Mouse (Mus musculus) intestine, postnatal 0 days (tissue): Measurements from ENCODE around the gene Tstd1. TPM values are rescaled to one million over a fixed set of nuclear protein-coding genes. Genes with fewer than 3 reads are reported as not detected.

ENCODE experiments used
- ATAC-seq: fragments of 200-750 bp; cut with Nextera tagmentation; 2 replicates; pipeline ENCODE4 v1.8.0; 2017; ENCODE audit warnings: mild to moderate bottlenecking, moderate TSS enrichment, moderate library complexity
- H3K27ac ChIP-seq: fragments of 300-500 bp; sonication (generic); 2 replicates; pipeline ENCODE4 v1.5.1; 2014; ENCODE audit warnings: mild to moderate bottlenecking, low read depth, low read length, moderate library complexity
- H3K27me3 ChIP-seq: fragments of 300-500 bp; sonication (generic); replicated peaks from 2 replicates; pipeline ENCODE4 v1.6.1; 2014; ENCODE audit warnings: low read length, mixed read lengths; ENCODE audit not compliant: control insufficient read depth, insufficient read depth
- H3K36me3 ChIP-seq: fragments of 300-500 bp; sonication (generic); 2 replicates; pipeline ENCODE4 v1.6.1; 2014; ENCODE audit warnings: mild to moderate bottlenecking, moderate library complexity; ENCODE audit not compliant: control insufficient read depth, insufficient read depth
- H3K4me1 ChIP-seq: fragments of 300-500 bp; sonication (generic); replicated peaks from 2 replicates; pipeline ENCODE4 v1.6.1; 2014; ENCODE audit warnings: antibody characterized with exemption, low read length, mixed read lengths; ENCODE audit not compliant: control insufficient read depth, insufficient read depth
- H3K4me2 ChIP-seq: fragments of 300-500 bp; sonication (generic); replicated peaks from 2 replicates; pipeline ENCODE4 v1.6.1; 2014; ENCODE audit warnings: low read depth, mild to moderate bottlenecking, moderate library complexity
- H3K4me3 ChIP-seq: fragments of 300-500 bp; sonication (generic); 2 replicates; pipeline ENCODE4 v1.5.1; 2014; ENCODE audit warnings: low read depth, low read length
- H3K9ac ChIP-seq: fragments of 300-500 bp; sonication (generic); 2 replicates; pipeline ENCODE4 v1.6.1; 2014; ENCODE audit warnings: mild to moderate bottlenecking, low read depth, low read length
- H3K9me3 ChIP-seq: fragments of 300-500 bp; sonication (generic); 2 replicates; pipeline ENCODE4 v1.6.1; 2016; ENCODE audit warnings: mixed run types; ENCODE audit not compliant: control insufficient read depth
- CTCF ChIP-seq: sonication (generic); IDR thresholded peaks from 2 replicates; pipeline ENCODE4 v1.5.1; 2016; ENCODE audit warnings: low read depth, mild to moderate bottlenecking, control low read depth, antibody characterized with exemption, moderate library complexity
- WGBS: fragments of 180-500 bp; shearing (Covaris S2); extraction: QIAGEN DNeasy Blood & Tissue Kit; methylation state at CpG from one replicate; pipeline ENCODE4 v1.1.7; 2014; 5-methylcytosine and 5-hydroxymethylcytosine counted together
- polyA plus RNA-seq: library from polyadenylated mRNA; unstranded; fragments of >200 nt; fragmentation: Nextera tagmentation; extraction: Ambion mirVana; gene quantifications from 2 replicates; pipeline ENCODE4 v1.2.1, GENCODE M21; 2015

The Tstd1 gene
- polyA plus RNA-seq, 1 experiment from 2014 or later = 1.7 TPM

- H3K9ac ChIP-seq = no peak overlapping the region
- H3K27ac ChIP-seq = no peak overlapping the region
Measured at GRCm38 (mm10) chr1:171424638-171425037, 6.0 kb downstream of the Tstd1 start.

GRCm38 (mm10) chr1:171425126-171425525, 6.5 kb downstream of the Tstd1 start:
- ATAC-seq = peak; percentile 58
- H3K27me3 ChIP-seq = no peaks in the 10 kb centered on the region
- H3K36me3 ChIP-seq = peaks cover 8% of the 10 kb centered on the region; the same call in 1 of the 2 replicates
- 27% methylated on average over 4 of the region's 4 CpGs for WGBS
- H3K9me3 ChIP-seq = no peaks in the 10 kb centered on the region
- no peak overlapping the region for H3K4me3 ChIP-seq
- no peak overlapping the region for H3K9ac ChIP-seq
- TF ChIP-seq CTCF = no peak
- H3K4me1 ChIP-seq = no peaks in the 10 kb centered on the region
- H3K27ac ChIP-seq = no peak overlapping the region
- H3K4me2 ChIP-seq = peak overlapping the region; percentile 35; the same call in 1 of the 2 replicates

More at GRCm38 (mm10) chr1:171424638-171425037, 6.0 kb downstream of the Tstd1 start:
- H3K27me3 ChIP-seq = no peaks in the 10 kb centered on the region
- no peaks in the 10 kb centered on the region for H3K9me3 ChIP-seq
- no peak for TF ChIP-seq CTCF
- peak overlapping the region; percentile 35; the same call in 1 of the 2 replicates for H3K4me2 ChIP-seq
- peak; percentile 59; the same call in 1 of the 2 replicates for ATAC-seq
- no peaks in the 10 kb centered on the region for H3K4me1 ChIP-seq
- peaks cover 11% of the 10 kb centered on the region for H3K36me3 ChIP-seq
- H3K4me3 ChIP-seq = no peak overlapping the region
- 27% methylated on average over 5 of the region's 5 CpGs for WGBS

GRCm38 (mm10) chr1:171432158-171432557, 13.5 kb downstream of the Tstd1 start:
- no peak overlapping the region for H3K4me2 ChIP-seq
- no peak for TF ChIP-seq CTCF
- no peak overlapping the region for H3K9ac ChIP-seq
- H3K9me3 ChIP-seq = no peaks in the 10 kb centered on the region
- ATAC-seq = no peak
- WGBS = 81% methylated on average over 5 of the region's 5 CpGs
- H3K4me3 ChIP-seq = no peak overlapping the region
- H3K27ac ChIP-seq = no peak overlapping the region
- H3K4me1 ChIP-seq = peaks cover 7% of the 10 kb centered on the region; the same call in 1 of the 2 replicates
- no peaks in the 10 kb centered on the region for H3K36me3 ChIP-seq
- no peaks in the 10 kb centered on the region for H3K27me3 ChIP-seq

- Histone ChIP-seq H3K27ac (no peak overlapping the region), H3K4me2 (no peak overlapping the region), H3K36me3 (no peaks in the 10 kb centered on the region), H3K4me1 (peaks cover 17% of the 10 kb centered on the region), H3K4me3 (no peak overlapping the region), H3K9ac (no peak overlapping the region), H3K9me3 (no peaks in the 10 kb centered on the region), H3K27me3 (no peaks in the 10 kb centered on the region)
- no peak for ATAC-seq
- 16% methylated on average over 7 of the region's 7 CpGs for whole genome bisulfite sequencing
- TF ChIP-seq CTCF = no peak
Measured at GRCm38 (mm10) chr1:171435288-171435814, 16.7 kb downstream of the Tstd1 start.

- H3K27ac ChIP-seq = no peak overlapping the region
- H3K4me2 ChIP-seq = no peak overlapping the region
- no peak for TF ChIP-seq CTCF
- H3K36me3 ChIP-seq = no peaks in the 10 kb centered on the region
- H3K9me3 ChIP-seq = no peaks in the 10 kb centered on the region
- H3K9ac ChIP-seq = no peak overlapping the region
- no peak overlapping the region for H3K4me3 ChIP-seq
- no peaks in the 10 kb centered on the region for H3K27me3 ChIP-seq
- 23% methylated on average over 1 of the region's 1 CpGs for WGBS
- H3K4me1 ChIP-seq = peaks cover 19% of the 10 kb centered on the region
- ATAC-seq = no peak
Measured at GRCm38 (mm10) chr1:171435974-171436373, 17.3 kb downstream of the Tstd1 start.

GRCm38 (mm10) chr1:171437264-171438013, 18.8 kb downstream of the Tstd1 start, which contains the start of gene F11r:
TSS of gene F11r (plus strand) at chr1:171437535.
- peak within 1 kb of the TSS; percentile 57 for H3K9ac ChIP-seq
- WGBS = under 1% methylated on average over 45 of the region's 46 CpGs
- no peaks in the 10 kb centered on the region for H3K9me3 ChIP-seq
- peaks cover 26% of the 10 kb centered on the region for H3K4me1 ChIP-seq
- H3K27me3 ChIP-seq = no peaks in the 10 kb centered on the region
- peak within 1 kb of the TSS; percentile 70 for H3K4me2 ChIP-seq
- peak within 1 kb of the TSS; percentile 86 for H3K27ac ChIP-seq
- peak within 1 kb of the TSS; percentile 59 for H3K4me3 ChIP-seq
- peak; percentile 95 for ATAC-seq
- no peak; the same call in 1 of the 2 replicates for TF ChIP-seq CTCF
- H3K36me3 ChIP-seq = no peaks in the 10 kb centered on the region
